Mouse (Mus musculus) gastrocnemius, adult 8-10 months (tissue): Measurements from ENCODE around the gene Adcy2. TPM values are rescaled to one million over a fixed set of nuclear protein-coding genes. Genes with fewer than 3 reads are reported as not detected.

Experiments
- DNase-seq, 2 experiments: peaks; one replicate each; pipeline ENCODE4 v3.0.0; 2022; ENCODE audit warnings: low spot score in 2 of 2
- total RNA-seq, 4 experiments: library from RNA; stranded (reverse); gene quantifications; 2 replicates each; pipeline ENCODE4 v1.2.4; 2022

Gene Adcy2
- total RNA-seq, 4 experiments from 2014 or later = 42.3 to 48.5 (median 46.4) TPM

- no peak for DNase-seq
These were observed 26.2 kb downstream of the Adcy2 start for GRCm38 (mm10) chr13:68973143-68973542.

GRCm38 (mm10) chr13:68961580-68961979 lies 37.8 kb downstream of the Adcy2 start:
- DNase-seq = no peak

- no peak for DNase-seq
These were observed 38.8 kb downstream of the Adcy2 start for GRCm38 (mm10) chr13:68960513-68960912.

- peak; percentile 28 to 50 for DNase-seq
These were observed 39.9 kb downstream of the Adcy2 start for GRCm38 (mm10) chr13:68959406-68959805.

GRCm38 (mm10) chr13:68942735-68943134 lies 56.6 kb downstream of the Adcy2 start:
- DNase-seq = no peak

GRCm38 (mm10) chr13:68941429-68941828 lies 57.9 kb downstream of the Adcy2 start:
- no peak for DNase-seq

- DNase-seq = no peak
These were observed 67.1 kb downstream of the Adcy2 start for GRCm38 (mm10) chr13:68932283-68932647.

- no peak for DNase-seq
These were observed 67.6 kb downstream of the Adcy2 start for GRCm38 (mm10) chr13:68931602-68932282.

GRCm38 (mm10) chr13:68928469-68928868 lies 70.9 kb downstream of the Adcy2 start:
- DNase-seq = no peak

GRCm38 (mm10) chr13:68913666-68914288 lies 85.6 kb downstream of the Adcy2 start:
- DNase-seq = no peak

- DNase-seq = no peak
These were observed 92.7 kb downstream of the Adcy2 start for GRCm38 (mm10) chr13:68906667-68907066.

GRCm38 (mm10) chr13:68902708-68903107 lies 96.6 kb downstream of the Adcy2 start:
- DNase-seq = no peak

- no peak for DNase-seq
These were observed 109.3 kb downstream of the Adcy2 start for GRCm38 (mm10) chr13:68889929-68890593.

- DNase-seq = no peak
These were observed 130.6 kb downstream of the Adcy2 start for GRCm38 (mm10) chr13:68868776-68869175.

GRCm38 (mm10) chr13:68867940-68868655 lies 131.2 kb downstream of the Adcy2 start:
- no peak for DNase-seq

GRCm38 (mm10) chr13:68860036-68860435 lies 139.3 kb downstream of the Adcy2 start:
- DNase-seq = no peak

GRCm38 (mm10) chr13:68848265-68848664 lies 151.1 kb downstream of the Adcy2 start:
- DNase-seq = no peak

- DNase-seq = no peak
These were observed 159.8 kb downstream of the Adcy2 start for GRCm38 (mm10) chr13:68839517-68839916.

- DNase-seq = no peak
These were observed 163.2 kb downstream of the Adcy2 start for GRCm38 (mm10) chr13:68836183-68836582.

GRCm38 (mm10) chr13:68835424-68836045 lies 163.8 kb downstream of the Adcy2 start:
- no peak for DNase-seq

GRCm38 (mm10) chr13:68832141-68832540 lies 167.2 kb downstream of the Adcy2 start:
- peak; percentile 34 to 51 for DNase-seq
